Mouse (Mus musculus) neural tube, embryonic 12.5 days (tissue): ENCODE results near the gene Mfsd12. TPM values are rescaled to one million over a fixed set of nuclear protein-coding genes. Genes with fewer than 3 reads are reported as not detected.

Source experiments
- ATAC-seq: fragments of 200-750 bp; cut with Nextera tagmentation; 2 replicates; pipeline ENCODE4 v1.8.0; 2017; ENCODE audit warnings: low read depth, mild to moderate bottlenecking, moderate TSS enrichment, moderate library complexity; ENCODE audit not compliant: low FRiP score
- H3K27ac ChIP-seq: fragments of 300-500 bp; sonication (generic); 2 replicates; pipeline ENCODE4 v1.5.1; 2016
- H3K27me3 ChIP-seq: fragments of 300-500 bp; sonication (generic); replicated peaks from 2 replicates; pipeline ENCODE4 v1.6.1; 2016; ENCODE audit warnings: mild to moderate bottlenecking
- H3K36me3 ChIP-seq: fragments of 300-500 bp; sonication (generic); 2 replicates; pipeline ENCODE4 v1.6.1; 2016; ENCODE audit warnings: mild to moderate bottlenecking
- H3K4me1 ChIP-seq: fragments of 300-500 bp; sonication (generic); 2 replicates; pipeline ENCODE4 v1.6.1; 2016
- H3K4me2 ChIP-seq: fragments of 300-500 bp; sonication (generic); replicated peaks from 2 replicates; pipeline ENCODE4 v1.6.1; 2016; ENCODE audit warnings: mild to moderate bottlenecking
- H3K4me3 ChIP-seq: fragments of 300-500 bp; sonication (generic); 2 replicates; pipeline ENCODE4 v1.5.1; 2016
- H3K9ac ChIP-seq: fragments of 300-500 bp; sonication (generic); 2 replicates; pipeline ENCODE4 v1.6.1; 2016; ENCODE audit warnings: mild to moderate bottlenecking
- H3K9me3 ChIP-seq: fragments of 300-500 bp; sonication (generic); 2 replicates; pipeline ENCODE4 v1.6.1; 2016; ENCODE audit warnings: mild to moderate bottlenecking
- WGBS: fragments of 180-500 bp; shearing (Covaris S2); methylation state at CpG from one replicate; pipeline ENCODE4 v1.1.7; 2016; 5-methylcytosine and 5-hydroxymethylcytosine counted together
- polyA plus RNA-seq: library from polyadenylated mRNA; unstranded; fragments of >200 nt; fragmentation: Nextera tagmentation; extraction: Ambion mirVana; gene quantifications from 2 replicates; pipeline ENCODE4 v1.2.1, GENCODE M21; 2016

The Mfsd12 gene
- polyA plus RNA-seq, 1 experiment from 2014 or later: 16.8 TPM

DNA sequence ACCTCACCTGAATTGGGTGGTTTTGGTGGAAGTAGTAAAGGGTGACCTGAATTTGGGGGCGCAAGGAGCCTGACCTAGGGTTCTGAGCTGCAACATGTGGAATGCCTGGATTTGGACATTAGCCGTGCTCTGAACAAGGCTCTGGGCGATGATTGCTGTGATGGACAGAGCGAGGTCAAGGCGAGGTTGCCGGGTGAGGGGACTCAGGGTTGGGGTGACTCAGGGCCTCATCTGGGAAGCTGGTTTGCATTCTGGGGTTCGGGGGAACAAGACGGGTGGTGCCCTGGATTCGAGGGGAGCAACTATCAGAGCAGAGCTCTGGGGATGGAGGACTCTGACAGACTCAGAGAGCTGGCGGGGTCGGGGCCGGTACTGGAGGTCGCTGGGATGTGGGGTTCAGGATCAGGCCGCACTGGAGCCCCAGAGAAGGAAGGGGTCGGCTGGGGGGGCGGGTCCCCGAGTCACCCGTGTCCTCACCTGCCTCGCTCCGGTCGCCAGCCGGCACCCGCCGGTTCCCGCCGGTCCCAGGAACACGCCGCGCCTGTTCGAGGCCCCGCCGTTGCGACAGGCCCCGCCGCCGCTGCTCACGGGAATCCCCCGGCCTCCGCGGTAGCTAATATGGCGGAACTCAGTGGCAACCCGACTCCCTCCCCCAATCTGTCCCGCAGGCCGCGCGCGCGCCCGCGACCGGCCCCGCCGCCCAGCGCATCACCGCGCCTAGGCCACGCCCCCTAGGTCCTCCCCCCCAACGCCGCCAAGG, 20.7 kb downstream of the Mfsd12 start, which contains the start of gene Fzr1:
Gene Fzr1, minus strand, starts transcription at position 724 of the 760 bp plus-strand sequence.
- Histone ChIP-seq H3K9me3 (no peaks in the 10 kb centered on the region), H3K4me2 (peak within 1 kb of the TSS; percentile 84), H3K9ac (peak within 1 kb of the TSS; percentile 92), H3K4me1 (peaks cover 20% of the 10 kb centered on the region), H3K27me3 (0 out of 2 replicates have a peak, but pooled peaks cover 3% of the 10 kb centered on the region), H3K4me3 (peak within 1 kb of the TSS; percentile 85), H3K27ac (peak within 1 kb of the TSS; percentile 53), H3K36me3 (peaks cover 21% of the 10 kb centered on the region)
- 2% methylated on average over 49 of the region's 59 CpGs for WGBS
- ATAC-seq: peak; percentile 69

DNA sequence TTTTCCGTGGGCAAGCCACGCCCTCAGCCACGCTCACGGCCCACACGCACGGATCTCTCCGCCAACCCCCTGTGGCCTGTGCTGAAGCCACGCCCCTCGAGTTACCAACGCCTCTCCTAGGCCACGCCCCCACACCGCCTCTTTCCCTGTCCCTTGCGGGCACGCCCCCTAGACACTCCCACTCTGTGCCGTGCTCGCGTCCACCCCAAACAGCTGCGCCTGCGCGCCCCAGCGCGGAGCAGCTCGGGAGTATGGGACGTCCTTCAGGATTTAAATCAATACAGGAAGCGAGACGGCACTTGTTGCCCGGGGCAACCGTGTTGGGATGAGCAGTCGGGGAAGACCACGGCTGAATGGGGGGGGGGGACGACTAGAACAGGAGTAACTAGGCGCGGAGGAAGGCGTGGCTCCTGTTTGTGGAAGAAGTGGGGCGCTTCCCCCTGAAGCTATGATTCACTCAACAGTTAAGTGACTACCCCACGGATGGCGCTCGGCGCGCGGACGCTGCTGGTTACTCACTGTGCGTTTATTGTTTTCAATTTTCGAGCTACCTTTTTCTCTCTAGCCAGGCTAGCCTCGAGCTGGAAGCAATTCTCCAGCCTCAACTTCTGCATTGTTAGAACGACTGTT, 21.4 kb downstream of the Mfsd12 start:
- ATAC-seq: peak; percentile 98
- no peaks in the 10 kb centered on the region for H3K9me3 ChIP-seq
- H3K4me1 ChIP-seq: peaks cover 20% of the 10 kb centered on the region
- under 1% methylated on average over 46 of the region's 46 CpGs for WGBS
- H3K27ac ChIP-seq: peak overlapping the region; percentile 53
- H3K4me3 ChIP-seq: peak overlapping the region; percentile 85
- H3K27me3 ChIP-seq: no peaks in the 10 kb centered on the region
- H3K36me3 ChIP-seq: peaks cover 14% of the 10 kb centered on the region
- peak overlapping the region; percentile 49 for H3K9ac ChIP-seq
- H3K4me2 ChIP-seq: peak overlapping the region; percentile 84

DNA sequence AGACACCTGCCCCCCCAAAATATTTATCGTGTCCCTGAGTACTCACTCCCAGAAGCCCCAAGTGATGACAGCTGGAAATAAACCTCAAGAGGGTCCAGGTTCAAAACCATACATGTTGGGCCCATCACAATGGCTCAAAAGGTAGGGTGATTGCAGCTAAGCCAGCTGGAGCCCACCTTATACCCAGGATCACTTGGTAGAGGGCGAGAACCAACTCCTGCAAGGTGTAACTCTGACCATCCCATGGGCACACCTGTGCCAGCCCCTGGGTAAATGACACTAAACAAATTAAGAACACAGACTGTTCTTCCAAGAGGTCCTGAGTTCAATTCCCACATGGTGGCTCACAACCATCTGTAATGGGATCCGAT, 21.9 kb downstream of the Mfsd12 start:
- Histone ChIP-seq H3K36me3 (peaks cover 9% of the 10 kb centered on the region), H3K4me3 (peak overlapping the region; percentile 85), H3K4me1 (peaks cover 20% of the 10 kb centered on the region), H3K4me2 (peak overlapping the region; percentile 84), H3K27me3 (no peaks in the 10 kb centered on the region), H3K9ac (peak overlapping the region; percentile 49), H3K9me3 (no peaks in the 10 kb centered on the region), H3K27ac (peak overlapping the region; percentile 53; the same call in 1 of the 2 replicates)
- WGBS: 57% methylated on average over 3 of the region's 3 CpGs
- peak; percentile 9; the same call in 1 of the 2 replicates for ATAC-seq

DNA sequence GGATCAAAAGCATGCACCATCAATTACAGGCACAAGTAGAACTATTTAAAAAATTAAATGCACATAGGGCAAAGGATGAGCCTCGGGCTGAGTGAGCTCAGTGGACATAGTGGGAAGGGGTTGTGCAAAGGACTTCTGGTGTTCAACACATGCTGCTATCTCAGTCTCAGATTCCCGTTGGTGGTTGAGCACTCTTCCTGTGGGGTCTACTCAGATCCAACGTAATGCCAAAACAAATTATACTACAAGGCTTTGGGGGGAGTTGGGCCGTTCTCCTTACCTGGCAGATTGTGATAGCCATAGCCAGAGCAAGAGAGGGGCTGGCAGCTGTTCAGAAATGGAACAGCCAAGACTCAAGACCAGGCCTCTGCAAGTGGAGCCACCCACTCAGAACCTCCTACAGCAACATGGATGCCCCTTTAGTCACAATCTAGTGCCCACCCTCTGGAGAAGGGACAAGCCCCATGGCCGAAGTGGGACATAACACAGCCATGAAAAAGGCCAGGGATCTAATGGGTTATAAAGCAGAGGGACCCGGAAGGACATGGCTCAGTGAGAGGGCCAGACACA, 22.6 kb downstream of the Mfsd12 start:
- ATAC-seq: no peak
- Histone ChIP-seq H3K9ac (no peak overlapping the region), H3K4me2 (no peak overlapping the region), H3K36me3 (peaks cover 5% of the 10 kb centered on the region), H3K4me1 (peaks cover 22% of the 10 kb centered on the region), H3K27ac (no peak overlapping the region), H3K27me3 (no peaks in the 10 kb centered on the region), H3K9me3 (no peaks in the 10 kb centered on the region), H3K4me3 (no peak overlapping the region)
- 94% methylated on average over 6 of the region's 6 CpGs for WGBS

DNA sequence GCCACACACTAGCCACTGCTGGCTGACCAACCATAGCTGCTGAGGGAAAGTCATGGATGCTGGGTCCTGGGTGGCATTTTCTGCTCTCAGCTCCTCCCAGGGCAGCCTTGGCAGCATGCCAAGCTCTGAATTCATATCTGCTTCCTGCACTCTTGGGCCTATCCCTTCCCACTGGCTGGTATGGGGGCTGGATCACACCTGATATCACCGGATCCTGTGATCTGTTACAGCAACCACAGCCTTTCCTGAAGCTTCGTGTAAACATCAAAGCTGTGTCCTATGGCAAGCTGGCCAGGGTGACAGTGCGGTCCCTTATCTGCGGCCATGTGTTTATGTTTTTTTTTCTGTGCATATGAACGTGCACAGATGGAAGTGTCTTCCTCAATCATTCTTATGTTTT, 24.7 kb downstream of the Mfsd12 start:
- Histone ChIP-seq H3K4me3 (no peak overlapping the region), H3K27ac (no peak overlapping the region), H3K4me1 (peaks cover 25% of the 10 kb centered on the region), H3K9ac (no peak overlapping the region), H3K4me2 (no peak overlapping the region), H3K36me3 (peaks cover 14% of the 10 kb centered on the region), H3K27me3 (no peaks in the 10 kb centered on the region), H3K9me3 (no peaks in the 10 kb centered on the region)
- 82% methylated on average over 5 of the region's 5 CpGs for WGBS
- ATAC-seq: no peak

DNA sequence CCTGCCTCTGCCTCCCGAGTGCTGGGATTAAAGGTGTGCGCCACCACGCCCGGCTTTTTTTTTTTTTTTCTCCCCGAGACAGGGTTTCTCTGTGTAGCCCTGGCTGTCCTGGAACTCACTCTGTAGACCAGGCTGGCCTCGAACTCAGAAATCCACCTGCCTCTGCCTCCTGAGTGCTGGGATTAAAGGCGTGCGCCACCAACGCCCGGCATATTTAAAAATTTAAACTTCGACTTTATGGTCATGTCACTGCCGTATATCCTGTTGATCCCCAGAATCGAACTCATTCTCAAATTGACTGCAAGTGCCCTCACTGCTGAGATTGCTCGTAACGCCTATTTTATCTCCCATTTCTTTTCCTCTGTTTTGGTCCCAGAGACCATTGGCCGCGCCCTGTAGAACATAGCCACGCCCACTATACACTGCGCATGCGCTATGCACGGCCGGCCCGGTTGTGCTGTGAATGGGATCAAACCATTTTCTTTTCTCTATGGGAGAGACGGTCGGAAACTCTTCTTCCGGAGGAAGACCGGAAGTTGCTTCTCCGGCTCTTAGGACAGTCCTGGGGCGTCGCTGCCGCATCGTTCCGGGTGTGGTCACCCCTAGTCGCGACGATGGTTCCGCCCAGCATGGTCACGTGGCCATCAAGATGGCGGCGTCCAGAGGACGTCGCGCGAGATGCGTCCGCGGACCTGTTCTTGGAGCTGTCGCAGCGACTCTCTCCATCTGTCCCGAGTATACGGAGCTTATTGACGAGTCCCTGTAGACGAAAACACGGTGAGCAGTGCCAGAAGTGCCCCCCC, 26.7 kb downstream of the Mfsd12 start, which contains the start of the genes Dohh and Gm48551:
Gene Dohh, plus strand, starts transcription at position 627 of the 803 bp plus-strand sequence.
Gene Gm48551, plus strand, starts transcription at position 665 of the 803 bp plus-strand sequence.
- Histone ChIP-seq H3K4me2 (peak within 1 kb of the TSS; percentile 95), H3K9ac (peak within 1 kb of the TSS; percentile 73), H3K27ac (peak within 1 kb of the TSS; percentile 51; the same call in 1 of the 2 replicates), H3K9me3 (no peaks in the 10 kb centered on the region), H3K4me1 (peaks cover 16% of the 10 kb centered on the region), H3K36me3 (peaks cover 30% of the 10 kb centered on the region), H3K4me3 (peak within 1 kb of the TSS; percentile 74), H3K27me3 (no peaks in the 10 kb centered on the region)
- ATAC-seq: peak; percentile 94
- WGBS: 10% methylated on average over 54 of the region's 54 CpGs

DNA sequence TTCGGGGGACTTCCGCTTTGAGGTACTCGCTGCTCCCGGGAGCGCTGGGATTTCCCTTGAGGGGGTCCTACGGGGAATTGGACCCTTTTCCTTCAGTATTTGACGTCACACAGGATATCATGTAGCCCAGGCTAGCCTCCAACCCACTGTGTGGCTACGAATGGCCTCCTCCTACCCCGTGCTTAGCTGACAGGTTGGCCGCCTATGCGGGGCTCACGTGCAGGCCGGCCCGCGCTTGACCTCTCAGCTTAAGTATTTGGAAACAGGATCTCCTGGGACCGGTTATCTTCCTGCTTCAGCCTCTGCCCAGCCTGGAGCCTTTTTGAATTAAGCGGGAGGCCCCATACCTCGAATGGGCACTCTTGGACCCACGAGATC, 27.3 kb downstream of the Mfsd12 start:
- Histone ChIP-seq H3K27ac (peak overlapping the region; percentile 51; the same call in 1 of the 2 replicates), H3K4me2 (peak overlapping the region; percentile 95), H3K9me3 (no peaks in the 10 kb centered on the region), H3K36me3 (peaks cover 30% of the 10 kb centered on the region), H3K27me3 (no peaks in the 10 kb centered on the region), H3K4me1 (peaks cover 16% of the 10 kb centered on the region), H3K9ac (peak overlapping the region; percentile 73), H3K4me3 (peak overlapping the region; percentile 74)
- ATAC-seq: peak; percentile 23; the same call in 1 of the 2 replicates
- WGBS: 1% methylated on average over 19 of the region's 19 CpGs

DNA sequence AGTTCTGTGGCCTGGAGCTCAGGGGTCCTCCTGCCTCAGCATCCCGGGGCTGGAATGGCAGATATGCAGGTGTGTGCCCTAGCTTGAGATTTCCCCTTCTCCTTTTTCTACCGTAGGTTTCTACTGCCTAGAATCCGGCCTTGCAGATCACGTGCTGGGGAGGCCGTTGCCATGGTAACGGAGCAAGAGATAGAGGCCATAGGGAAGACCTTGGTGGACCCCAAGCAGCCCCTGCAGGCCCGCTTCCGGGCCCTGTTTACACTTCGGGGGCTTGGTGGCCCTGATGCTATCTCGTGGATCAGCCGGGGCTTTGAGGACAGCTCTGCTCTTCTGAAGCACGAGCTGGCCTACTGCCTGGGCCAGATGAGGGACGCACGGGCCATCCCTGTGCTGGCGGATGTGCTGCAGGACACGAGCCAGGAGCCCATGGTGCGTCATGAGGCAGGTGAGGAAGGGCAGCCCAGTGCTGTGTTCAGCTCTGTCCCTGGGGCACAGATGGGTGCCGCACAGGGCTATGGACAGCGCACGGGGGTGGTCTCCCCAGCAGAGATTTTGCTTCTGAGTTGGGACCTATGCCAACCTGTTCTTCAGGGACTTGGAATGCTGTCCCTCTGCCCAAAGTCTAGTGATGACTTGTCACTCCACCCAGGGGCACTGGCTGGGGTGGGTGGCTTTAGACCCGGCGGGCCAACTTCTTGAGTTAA, 28.5 kb downstream of the Mfsd12 start:
- no peak overlapping the region for H3K27ac ChIP-seq
- H3K9ac ChIP-seq: peak overlapping the region; percentile 73; the same call in 1 of the 2 replicates
- no peaks in the 10 kb centered on the region for H3K27me3 ChIP-seq
- WGBS: 84% methylated on average over 22 of the region's 22 CpGs
- peaks cover 30% of the 10 kb centered on the region for H3K36me3 ChIP-seq
- H3K9me3 ChIP-seq: no peaks in the 10 kb centered on the region
- peak overlapping the region; percentile 95 for H3K4me2 ChIP-seq
- H3K4me3 ChIP-seq: peak overlapping the region; percentile 74; the same call in 1 of the 2 replicates
- H3K4me1 ChIP-seq: peaks cover 21% of the 10 kb centered on the region
- no peak for ATAC-seq

DNA sequence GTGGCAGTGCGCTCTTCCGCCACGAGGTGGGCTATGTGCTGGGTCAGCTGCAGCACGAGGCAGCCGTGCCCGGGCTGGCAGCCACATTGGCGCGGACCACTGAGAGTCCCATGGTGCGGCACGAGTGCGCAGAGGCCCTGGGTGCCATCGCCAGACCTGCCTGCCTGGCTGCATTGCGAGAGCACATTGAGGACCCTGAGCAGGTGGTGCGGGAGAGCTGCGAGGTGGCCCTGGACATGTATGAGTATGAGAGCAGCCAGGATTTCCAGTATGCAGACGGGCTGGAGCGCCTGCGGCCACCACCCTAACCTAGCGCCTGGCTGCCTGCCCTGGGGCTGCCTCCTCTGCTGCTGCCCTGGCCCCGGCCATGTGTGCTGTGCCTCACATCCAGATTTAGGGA, 30.4 kb downstream of the Mfsd12 start:
- Histone ChIP-seq H3K9me3 (no peaks in the 10 kb centered on the region), H3K27ac (no peak overlapping the region), H3K9ac (0 out of 2 replicates have a peak overlapping the region, but pooled peaks have one; percentile 17), H3K4me3 (no peak overlapping the region), H3K4me2 (no peak overlapping the region), H3K36me3 (peaks cover 30% of the 10 kb centered on the region), H3K4me1 (peaks cover 24% of the 10 kb centered on the region), H3K27me3 (no peaks in the 10 kb centered on the region)
- no peak for ATAC-seq
- WGBS: 96% methylated on average over 20 of the region's 20 CpGs

DNA sequence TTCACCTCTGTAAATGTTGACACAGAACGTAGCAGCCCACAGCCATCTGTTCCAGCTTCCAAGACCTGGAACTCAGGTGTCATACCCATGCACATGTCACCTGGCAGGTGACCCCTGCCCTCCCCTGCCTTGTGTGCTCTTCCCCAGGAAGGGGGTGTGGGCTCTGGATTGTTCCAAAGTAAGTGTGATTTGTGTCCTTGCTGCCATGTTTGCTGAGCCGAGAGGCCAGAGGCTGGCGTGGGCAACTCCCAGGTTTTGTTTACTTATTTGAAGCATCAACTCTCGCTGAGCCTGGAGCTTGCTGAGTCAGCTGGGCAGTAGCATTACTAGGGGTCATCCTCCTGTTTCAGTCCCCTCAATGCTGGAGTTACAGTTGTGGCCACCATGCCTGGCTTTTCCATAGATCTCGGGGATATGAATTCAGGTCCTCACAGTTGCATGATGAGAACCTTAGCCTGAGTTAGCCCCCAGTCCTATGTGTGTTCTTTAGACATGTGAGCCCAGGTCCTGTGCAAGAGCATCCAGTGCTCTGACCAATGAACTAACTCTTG, 31.3 kb downstream of the Mfsd12 start, which contains the start of gene Gm48552:
Gene Gm48552, plus strand, starts transcription at position 501 of the 551 bp plus-strand sequence.
- H3K27ac ChIP-seq: 0 out of 2 replicates have a peak within 1 kb of the TSS, but pooled peaks have one; percentile 37
- 87% methylated on average over 5 of the region's 5 CpGs for WGBS
- peaks cover 30% of the 10 kb centered on the region for H3K36me3 ChIP-seq
- H3K27me3 ChIP-seq: no peaks in the 10 kb centered on the region
- no peak for ATAC-seq
- no peaks in the 10 kb centered on the region for H3K9me3 ChIP-seq
- H3K4me3 ChIP-seq: no peak within 1 kb of the TSS
- H3K9ac ChIP-seq: 0 out of 2 replicates have a peak within 1 kb of the TSS, but pooled peaks have one; percentile 17
- H3K4me2 ChIP-seq: no peak within 1 kb of the TSS
- H3K4me1 ChIP-seq: peaks cover 32% of the 10 kb centered on the region

DNA sequence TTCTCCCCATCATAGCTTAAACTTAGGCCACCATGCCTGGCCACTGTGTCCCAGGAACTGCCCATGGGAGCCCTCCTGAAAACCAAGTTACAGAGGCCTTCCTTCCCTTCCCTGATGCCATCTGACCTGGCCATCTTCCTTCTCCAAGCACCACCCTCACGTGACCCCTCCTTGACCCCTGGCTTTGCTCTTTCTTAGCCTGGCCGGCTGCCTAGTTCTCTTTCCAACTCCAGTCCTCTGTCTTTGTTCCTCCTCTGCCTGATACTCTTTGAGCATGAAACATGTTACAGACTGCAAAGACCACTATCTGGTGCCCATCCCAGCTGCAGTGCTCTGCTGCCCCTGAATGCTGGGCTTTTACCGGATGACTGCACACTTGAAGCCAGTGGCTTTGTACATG, 32.1 kb downstream of the Mfsd12 start:
- Histone ChIP-seq H3K27ac (0 out of 2 replicates have a peak overlapping the region, but pooled peaks have one; percentile 37), H3K36me3 (peaks cover 30% of the 10 kb centered on the region), H3K4me2 (no peak overlapping the region), H3K4me3 (no peak overlapping the region), H3K4me1 (peaks cover 37% of the 10 kb centered on the region), H3K27me3 (no peaks in the 10 kb centered on the region), H3K9me3 (no peaks in the 10 kb centered on the region), H3K9ac (no peak overlapping the region)
- ATAC-seq: no peak
- WGBS: 48% methylated on average over 3 of the region's 3 CpGs
